Mouse (Mus musculus) cerebellum, adult 11 months (tissue): ENCODE measurements around the gene Olfr1353.
"Not testable (repeated sequence)": the region's sequence is repeated elsewhere in the genome, so short reads cannot be mapped to it uniquely, and the experiment has no call there.

Experiments
- DNase-seq: peaks from one replicate; pipeline ENCODE4 v3.0.0; 2022

Olfr1353 gene

GRCm38 (mm10) chr10:78963009-78963408, at the start of gene Olfr1353:
Olfr1353 (plus strand) TSS chr10:78963309.
- DNase-seq: not testable (repeated sequence)

- DNase-seq: not testable (repeated sequence)
Observed at GRCm38 (mm10) chr10:78950336-78950735, 12.8 kb upstream of the Olfr1353 start, which contains the start of gene Olfr8. Olfr8 (plus strand) TSS chr10:78950636.

GRCm38 (mm10) chr10:78980750-78981149, 17.6 kb downstream of the Olfr1353 start, which contains the start of gene Olfr1352:
Olfr1352 (plus strand) TSS chr10:78981050.
- DNase-seq: no peak

DNA sequence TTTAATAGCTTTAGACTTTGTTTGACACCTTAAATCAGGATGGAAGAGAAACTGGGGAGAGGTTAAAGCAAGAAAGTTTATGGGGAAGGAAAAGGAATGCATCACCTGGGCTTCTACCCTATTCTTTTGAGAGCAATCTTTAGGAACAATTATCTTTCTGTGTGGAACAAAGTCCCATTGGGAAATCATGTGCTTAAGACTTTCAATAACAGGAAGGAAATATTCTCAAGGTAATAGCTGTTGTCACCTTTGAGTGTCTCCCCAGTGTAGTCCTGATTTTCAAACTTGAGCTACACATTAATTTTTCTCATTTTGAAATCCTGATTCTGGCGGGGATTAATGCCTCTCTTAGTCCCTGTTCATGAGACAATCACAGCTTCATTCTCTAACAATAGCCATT, 49.1 kb downstream of the Olfr1353 start, which contains the start of gene Olfr1351:
Gene Olfr1351 (plus strand): TSS at position 301 of the 400 bp plus-strand sequence.
- no peak for DNase-seq
